Mouse (Mus musculus) embryo, embryonic 9.5 days (tissue): ENCODE measurements at regions not wholly inside any gene's neighbourhood (a gene's known extent, or its start where the extent isn't known, plus 50 kb on each side); places are given as distances from the start of the nearest gene placed in this dataset.
A peak's percentile ranks its signal among the peaks of the same experiment; 100 is the strongest.
"Not testable (repeated sequence)": the region's sequence is repeated elsewhere in the genome, so short reads cannot be mapped to it uniquely, and the experiment has no call there.

Experiments used
- DNase-seq: peaks from one replicate; pipeline ENCODE4 v3.0.0-alpha.2; 2017; ENCODE audit errors: extremely low spot score

DNA sequence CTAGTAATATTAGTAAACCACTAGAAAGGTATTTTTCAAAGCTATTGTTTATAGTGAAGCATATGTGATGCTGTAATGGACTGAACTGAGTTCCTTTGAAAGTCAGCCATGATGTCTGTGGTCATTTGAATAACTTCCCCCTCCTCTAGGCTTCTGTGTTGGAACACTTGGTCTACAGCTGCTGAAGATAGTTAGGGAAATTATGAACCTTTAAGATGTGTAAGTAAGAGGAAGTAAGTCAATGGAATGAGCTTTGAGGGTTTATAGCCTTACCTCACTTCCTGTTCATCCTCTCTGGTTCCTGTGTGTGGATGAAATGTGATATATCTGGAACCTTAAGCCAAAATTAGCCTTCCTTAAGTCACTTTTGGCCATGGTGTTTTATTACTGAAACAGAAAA, 145.7 kb upstream of the Tmem229a start:
- DNase-seq: no peak

DNA sequence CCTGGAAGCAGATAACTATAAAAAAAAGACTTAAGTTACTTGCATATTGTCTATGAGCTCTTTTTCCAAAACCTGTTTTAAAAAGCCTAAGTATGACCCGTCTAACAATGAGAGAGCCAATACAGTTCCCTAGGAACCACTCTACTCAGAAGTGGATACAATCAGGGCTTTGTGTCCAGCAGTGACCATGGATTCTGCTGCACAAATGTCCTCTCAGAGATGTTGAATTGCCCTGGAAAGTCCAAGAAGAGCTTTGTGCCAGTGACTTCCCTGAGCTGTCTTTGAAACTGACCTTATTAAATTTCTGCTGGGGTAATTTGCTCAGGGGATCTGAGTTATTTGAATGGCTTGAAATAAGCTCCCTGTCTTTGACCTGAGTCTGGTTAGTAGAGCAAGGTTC, 131.1 kb upstream of the Tmem229a start:
- DNase-seq: no peak

DNA sequence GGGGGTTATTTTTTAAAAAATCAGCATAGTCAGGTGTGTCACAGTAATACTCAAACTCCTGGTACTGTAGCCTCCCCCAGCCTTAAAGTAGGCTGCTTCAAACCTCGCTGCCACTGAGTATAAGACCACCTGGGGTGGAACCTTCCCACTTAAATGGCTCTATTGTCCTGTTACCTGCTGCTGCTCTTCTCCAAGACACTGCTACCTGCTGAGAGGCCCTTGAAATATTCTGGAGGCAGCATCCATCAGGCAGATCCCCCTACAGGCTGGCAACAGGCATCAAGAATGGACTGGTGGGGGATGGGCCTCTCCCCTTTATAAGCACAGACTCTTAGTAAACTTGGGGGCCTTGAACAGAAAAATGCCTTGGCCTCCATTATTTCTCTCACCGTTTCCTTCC, 129.8 kb upstream of the Tmem229a start:
- DNase-seq: no peak

DNA sequence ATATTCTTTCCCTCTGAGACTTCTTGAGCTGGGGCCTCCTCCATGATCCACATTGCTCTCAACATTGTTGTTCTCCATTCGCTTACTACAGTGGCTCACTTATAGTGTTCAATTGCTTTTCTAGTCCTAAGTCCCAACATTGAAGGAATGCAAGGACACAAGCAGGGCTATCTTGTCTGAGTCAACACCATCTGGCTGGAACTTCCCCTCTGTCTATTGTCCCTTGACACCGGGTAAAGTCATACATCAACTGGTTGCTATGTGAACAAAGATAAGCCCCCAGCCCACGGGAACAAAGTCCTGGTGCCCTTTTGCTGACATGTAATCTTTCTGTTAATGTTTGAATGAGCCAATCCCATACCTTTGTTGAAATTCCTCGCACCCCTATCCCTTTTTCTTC, 129.2 kb upstream of the Tmem229a start:
- DNase-seq: not testable (repeated sequence)

DNA sequence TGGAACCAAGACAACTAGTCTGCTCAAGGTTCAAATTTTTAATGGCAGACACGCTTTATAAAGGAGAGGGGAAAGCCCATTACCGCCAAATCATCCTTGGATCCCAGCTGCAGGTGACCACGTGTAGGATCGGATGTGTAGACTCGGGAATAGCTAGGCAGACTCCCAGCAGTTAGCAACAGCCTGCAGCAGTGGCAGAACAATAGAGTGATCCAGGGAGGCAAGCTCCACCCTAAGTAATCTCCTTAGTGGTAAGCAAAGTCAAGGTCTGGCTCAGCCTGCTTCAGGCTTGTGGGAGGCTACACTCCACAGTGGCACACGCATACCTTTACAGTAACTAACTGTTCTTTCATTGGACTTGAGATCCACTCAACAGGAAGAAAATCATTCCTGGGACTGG, 109.8 kb upstream of the Tmem229a start:
- no peak for DNase-seq

DNA sequence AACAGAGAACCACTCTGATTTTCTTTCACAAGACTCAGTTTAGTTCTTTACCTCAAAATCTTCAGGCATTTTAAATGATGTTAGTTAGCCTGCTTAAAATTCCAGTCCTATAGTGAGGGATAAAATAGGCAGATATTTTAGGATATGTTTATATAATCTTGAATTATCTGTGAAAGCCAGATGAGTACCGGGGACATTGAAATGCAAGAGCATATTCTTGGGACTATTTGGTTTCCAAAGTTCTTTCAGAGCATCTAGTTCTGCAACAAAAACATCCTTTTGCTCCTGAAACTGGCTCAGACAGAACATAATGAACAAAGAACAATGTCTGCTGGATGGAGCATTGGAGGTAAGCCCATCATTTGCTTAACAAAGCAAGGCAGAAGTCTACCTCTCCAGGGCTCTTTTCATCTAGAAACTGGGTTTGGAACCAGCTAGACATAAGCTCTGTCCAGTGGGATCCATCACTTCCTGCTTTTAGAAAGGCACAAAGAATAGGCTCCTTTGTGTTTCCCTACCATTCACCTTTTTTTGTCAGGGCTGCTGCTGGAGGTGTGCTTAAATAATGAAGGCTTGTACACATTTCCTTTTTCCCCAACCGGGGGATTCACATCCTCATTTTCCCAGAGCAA, 76.9 kb upstream of the Tmem229a start:
- no peak for DNase-seq

DNA sequence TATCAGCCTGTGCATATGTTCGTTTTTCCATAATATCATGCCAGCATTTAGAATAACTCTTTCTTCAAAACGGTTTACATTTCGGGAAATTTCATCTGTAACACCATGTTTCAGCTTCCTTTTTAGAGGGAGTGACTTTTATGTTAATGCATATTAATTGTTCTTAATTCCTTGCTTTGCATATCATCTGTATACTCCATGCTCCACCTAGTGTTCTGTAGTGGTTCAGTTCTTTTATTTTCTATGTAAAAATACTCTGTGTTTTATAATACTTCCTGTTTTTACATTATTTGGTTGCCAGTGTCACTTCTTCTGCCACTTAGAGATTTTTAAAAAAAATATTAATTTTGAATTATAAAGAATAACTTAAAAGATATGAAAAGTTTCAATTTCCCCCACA, 70.9 kb upstream of the Tmem229a start:
- no peak for DNase-seq

DNA sequence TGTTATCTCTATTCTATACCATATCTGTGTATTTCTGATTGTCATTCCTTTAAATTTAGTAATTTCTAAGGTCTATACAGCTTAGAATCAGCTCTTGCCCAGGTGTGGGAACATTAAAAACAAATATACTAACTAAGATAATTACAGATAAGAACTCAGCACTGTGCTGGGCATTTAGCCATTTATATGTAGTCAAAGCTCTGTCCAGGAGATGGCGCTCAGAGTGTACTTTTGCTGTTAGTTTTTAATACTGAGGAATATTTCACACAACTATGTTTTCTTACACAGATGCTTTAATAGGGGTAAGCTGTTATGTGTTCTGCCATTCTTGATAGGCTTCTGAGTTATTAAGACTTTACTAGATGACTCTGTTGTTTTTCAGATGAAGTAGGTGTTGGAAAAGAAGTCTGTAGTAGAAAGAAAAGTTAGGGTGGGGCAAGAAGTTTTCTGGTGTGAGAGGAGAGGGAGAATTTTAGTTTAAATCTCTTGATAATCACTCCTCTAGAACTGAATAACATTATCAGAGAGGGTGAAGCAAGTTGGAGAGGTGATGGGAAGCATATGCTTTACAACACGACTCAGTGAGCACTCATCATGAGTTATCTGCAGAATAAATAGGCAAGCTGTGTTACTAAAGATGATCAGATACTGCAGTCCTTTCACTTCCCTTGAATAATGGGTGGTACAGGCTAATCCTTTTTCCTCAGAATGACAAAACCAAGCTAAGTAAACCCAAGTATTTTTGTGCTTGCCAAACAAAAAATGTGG, 64.1 kb upstream of the Tmem229a start:
- peak; percentile 23 for DNase-seq

DNA sequence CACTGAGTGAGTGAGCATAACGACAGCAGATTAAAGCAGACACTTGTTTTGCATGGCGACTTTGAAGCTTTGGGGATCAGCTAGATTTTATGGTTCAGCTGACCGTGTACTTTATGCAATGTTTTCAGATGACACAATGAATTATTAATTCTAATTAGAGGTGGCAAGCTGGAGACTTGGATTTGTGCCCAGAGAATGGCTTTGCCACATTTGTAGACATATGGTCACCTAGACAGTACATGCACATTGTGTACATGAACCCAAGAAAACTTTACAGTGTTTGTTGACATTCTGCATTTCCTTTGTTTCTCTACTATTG, 57.1 kb upstream of the Tmem229a start:
- no peak for DNase-seq

DNA sequence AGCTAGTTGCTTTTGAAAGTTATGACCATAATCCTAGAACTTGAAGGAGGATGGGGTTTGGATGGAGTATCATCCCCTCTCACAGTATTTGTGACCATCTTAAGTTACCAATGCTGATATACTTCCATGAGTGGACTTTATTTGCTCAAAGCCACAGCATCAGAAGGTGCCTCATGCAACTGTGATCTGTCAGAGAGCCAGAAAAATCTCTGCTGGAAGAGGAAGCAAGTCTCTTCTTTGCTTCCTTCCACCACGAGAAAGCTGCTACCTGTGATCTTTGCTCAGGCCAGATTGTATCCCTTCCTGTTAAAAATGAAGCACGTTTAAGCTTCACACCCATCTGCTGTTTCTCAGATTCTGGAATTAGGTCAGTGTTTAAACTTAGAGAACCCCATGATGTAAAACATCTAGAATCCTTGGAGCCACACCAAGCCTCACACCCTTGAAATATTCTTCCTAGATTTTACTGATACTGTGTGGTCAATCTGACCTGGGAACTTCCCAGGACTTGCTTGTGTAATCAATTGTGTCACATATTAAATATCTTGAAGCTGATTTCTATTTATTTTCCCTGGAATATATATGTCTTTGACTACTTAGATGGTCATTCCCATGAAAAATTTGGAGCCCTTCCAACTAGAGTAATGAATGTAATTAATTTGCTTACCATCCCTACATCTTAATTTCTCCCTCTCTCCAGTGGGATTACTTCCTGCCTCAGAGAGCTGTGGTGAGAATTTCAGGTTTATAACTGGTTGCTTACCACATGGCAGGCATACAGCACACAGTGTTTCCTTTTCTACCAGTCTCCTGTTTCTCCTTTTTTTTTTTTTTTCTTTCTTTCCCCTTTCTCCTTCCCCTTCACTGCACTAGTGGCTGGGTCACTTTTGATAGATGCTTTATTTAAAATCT, 56.5 kb upstream of the Tmem229a start:
- no peak for DNase-seq

DNA sequence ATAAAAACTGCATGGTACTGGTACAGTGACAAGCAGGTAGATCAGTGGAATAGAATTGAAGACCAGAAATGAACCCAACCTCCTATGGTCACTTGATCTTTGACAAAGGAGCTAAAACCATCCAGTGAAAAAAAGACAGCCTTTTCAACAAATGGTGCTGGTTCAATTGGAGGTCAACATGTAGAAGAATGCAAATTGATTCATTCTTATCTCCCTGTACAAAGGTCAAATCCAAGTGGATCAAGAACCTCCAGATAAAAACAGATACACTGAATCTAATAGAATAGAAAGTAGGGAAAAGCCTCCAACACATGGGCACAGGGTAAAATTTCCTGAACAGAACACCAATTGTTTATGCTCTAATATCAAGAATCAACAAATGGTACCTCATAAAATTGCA, 52.8 kb upstream of the Tmem229a start:
- DNase-seq: not testable (repeated sequence)
